Mouse (Mus musculus): ENCODE results near the gene Ift122.

DNA sequence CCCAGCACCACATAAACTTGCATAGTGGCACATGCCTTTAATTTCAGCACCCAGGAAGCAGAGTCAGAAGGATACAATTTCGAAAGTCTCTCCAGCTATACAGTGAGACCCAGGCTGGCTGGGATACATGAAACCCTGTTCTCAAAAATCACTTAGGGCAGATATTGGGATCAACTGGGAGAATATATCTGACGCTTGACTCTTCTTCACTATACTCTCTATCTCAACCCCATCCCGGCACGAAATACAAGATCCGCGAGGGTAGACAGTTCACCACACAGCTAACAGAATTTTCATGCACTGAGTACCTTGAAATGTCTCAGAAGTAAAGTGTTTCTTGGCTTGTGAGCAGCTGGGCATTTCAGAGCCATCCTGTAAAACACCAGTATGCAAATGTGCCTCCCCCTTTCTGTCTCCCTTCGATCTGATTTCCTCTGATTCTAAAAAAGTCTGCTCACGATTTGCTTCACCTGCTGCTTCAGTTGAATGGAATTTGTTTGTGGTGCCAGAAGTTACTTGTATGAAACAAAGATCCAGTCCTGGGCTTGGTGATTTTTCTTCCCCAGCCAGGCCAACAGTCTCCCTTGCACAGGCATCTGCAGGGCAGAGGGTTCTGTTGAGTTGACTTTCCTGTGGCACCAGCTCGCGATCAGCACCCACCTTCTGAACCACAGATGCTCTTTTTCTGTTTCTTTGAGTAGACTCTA lies 4.5 kb upstream of the Ift122 start:
- TF ChIP-seq CTCF (IDR thresholded peaks at IDR 0.05 in 2 of 3, conservative IDR thresholded peaks at IDR 0.05 in 1 of 3; ENCODE audit: control insufficient read depth in 1 of 3, insufficient read depth in 1 of 3, low read depth in 2 of 3, low read length in 3 of 3, poor library complexity in 1 of 3, severe bottlenecking in 1 of 3): no peak
- TF ChIP-seq POLR2A (IDR thresholded peaks at IDR 0.05; ENCODE audit: control insufficient read depth in 1 of 2, insufficient read depth in 1 of 2, low read depth in 1 of 2, low read length in 2 of 2, poor library complexity in 1 of 2): no peak
- TF ChIP-seq USF1 (IDR thresholded peaks at IDR 0.05; ENCODE audit: low read depth, low read length): no peak
- no peak for TF ChIP-seq MAFK (IDR thresholded peaks at IDR 0.05; ENCODE audit: borderline replicate concordance, low read depth, low read length)
- no peak for TF ChIP-seq KAT2A (conservative IDR thresholded peaks at IDR 0.05; ENCODE audit: low read depth, low read length)
- TF ChIP-seq ZC3H11A (IDR thresholded peaks at IDR 0.05; ENCODE audit: low read depth, low read length): no peak
- no peak for TF ChIP-seq E2F4 (IDR thresholded peaks at IDR 0.05; ENCODE audit: borderline replicate concordance, low read depth, low read length)
- no peak for TF ChIP-seq BHLHE40 (IDR thresholded peaks at IDR 0.05; ENCODE audit: borderline replicate concordance, low read depth, low read length)
- no peak for TF ChIP-seq UBTF (IDR thresholded peaks at IDR 0.05; ENCODE audit: borderline replicate concordance, insufficient read depth, low read depth, low read length)
- TF ChIP-seq NELFE (IDR thresholded peaks at IDR 0.05; ENCODE audit: low read depth, low read length): no peak
- no peak for TF ChIP-seq USF2 (IDR thresholded peaks at IDR 0.05; ENCODE audit: borderline replicate concordance in 1 of 2, insufficient read depth in 1 of 2, low read depth in 1 of 2, low read length in 2 of 2)
- no peak for TF ChIP-seq NRF1 (IDR thresholded peaks at IDR 0.05; ENCODE audit: insufficient read depth, low read depth, low read length, poor library complexity, severe bottlenecking)
